Mouse (Mus musculus) ES-CJ7 (cell line): ENCODE results near the gene Retreg1.

ENCODE experiments used
- DNase-seq: peaks from one replicate; pipeline ENCODE4 v3.0.0; 2011; ENCODE audit warnings: low read depth, low spot score

The Retreg1 gene

GRCm38 (mm10) chr15:25880192-25880591, 37.2 kb downstream of the Retreg1 start:
- no peak for DNase-seq

- DNase-seq = peak; percentile 25
Observed at GRCm38 (mm10) chr15:25882002-25882401, 39.0 kb downstream of the Retreg1 start.

DNA sequence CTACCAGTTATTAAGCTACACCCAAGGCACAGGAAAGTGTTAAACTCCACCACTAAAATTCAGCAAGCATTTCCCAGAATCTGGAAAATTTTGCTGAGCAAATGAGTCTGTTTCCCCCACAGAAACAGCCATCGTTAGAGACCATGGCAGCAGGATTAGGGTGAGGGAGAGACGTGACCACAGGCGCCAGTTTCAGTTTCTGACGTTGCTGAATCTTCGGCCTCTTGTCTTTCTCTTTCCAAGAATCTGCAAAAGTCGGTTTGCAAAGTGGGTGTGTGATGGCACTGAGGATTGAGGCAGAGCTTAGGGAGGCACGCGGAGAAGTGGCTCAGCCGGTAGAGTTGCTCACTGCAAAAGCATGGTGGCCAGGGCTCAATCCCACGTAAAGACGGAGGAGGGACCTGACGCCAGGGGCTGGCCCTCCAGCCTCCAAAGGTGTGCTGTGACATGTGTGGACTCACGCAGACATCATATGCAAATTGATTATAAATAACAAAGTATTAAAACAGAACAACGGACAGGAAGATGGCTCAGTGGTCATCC, 41.5 kb downstream of the Retreg1 start:
- no peak for DNase-seq

GRCm38 (mm10) chr15:25886581-25887011, 43.6 kb downstream of the Retreg1 start:
- DNase-seq = no peak

DNA sequence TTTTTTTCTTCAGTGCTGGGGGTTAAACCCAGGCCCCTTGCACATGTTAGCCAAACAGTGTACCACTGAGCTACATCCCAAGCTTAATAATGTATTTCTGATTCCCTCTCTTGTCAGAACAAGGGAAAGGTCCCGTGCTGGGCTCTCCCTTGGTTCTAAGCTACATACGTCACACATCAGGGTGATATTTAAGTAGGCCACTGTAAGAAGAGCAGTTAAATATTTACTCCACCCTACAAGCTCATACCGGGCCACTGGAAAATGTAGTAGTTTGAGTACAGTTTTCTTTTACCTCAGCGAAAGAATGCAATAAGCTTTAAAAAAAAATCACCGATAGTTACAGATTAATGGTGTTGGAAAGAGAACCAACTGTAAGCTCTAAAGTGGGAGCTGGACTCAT, 46.9 kb downstream of the Retreg1 start:
- DNase-seq = no peak

- DNase-seq = no peak
Observed at GRCm38 (mm10) chr15:25891556-25891955, 48.6 kb downstream of the Retreg1 start.

DNA sequence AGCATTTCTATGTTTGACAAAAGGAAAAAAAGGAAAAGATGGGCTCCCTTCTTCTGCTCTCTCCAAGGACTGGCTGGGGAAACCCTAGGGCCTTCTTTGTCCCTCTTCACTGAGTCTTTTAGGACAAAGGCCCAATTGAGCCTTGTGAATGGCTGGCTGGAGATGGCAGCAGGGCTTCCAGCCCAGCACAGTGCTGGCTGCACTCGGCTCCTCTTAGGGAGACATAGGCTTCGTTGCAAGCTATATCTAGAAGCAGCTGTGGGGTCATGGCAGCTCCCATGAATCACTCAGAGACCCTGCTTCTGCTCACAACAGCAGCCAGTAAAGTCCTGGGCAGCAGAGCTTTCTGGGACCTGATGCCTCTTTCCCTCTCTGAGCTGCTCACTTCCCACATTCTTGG, 50.3 kb downstream of the Retreg1 start:
- no peak for DNase-seq

DNA sequence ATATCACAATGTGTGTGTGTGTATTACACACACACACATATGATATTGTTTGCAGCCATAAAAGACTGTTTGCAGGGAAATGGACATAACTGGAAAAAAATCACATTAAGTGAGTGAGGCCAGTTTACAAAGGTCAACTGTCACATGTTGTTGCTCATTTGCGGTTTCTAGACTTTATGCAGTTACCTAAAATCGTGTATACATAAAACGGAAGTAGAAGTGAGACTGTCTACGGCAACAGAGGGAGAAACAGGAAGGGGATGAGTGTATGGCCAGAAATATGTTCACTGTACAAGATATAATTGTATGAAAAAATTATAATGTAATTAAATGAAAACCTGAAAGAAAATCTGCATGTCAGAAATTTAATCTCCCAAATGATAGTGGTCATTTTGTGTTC, 53.8 kb downstream of the Retreg1 start:
- DNase-seq = no peak

GRCm38 (mm10) chr15:25897617-25898016, 54.6 kb downstream of the Retreg1 start:
- DNase-seq = no peak

DNA sequence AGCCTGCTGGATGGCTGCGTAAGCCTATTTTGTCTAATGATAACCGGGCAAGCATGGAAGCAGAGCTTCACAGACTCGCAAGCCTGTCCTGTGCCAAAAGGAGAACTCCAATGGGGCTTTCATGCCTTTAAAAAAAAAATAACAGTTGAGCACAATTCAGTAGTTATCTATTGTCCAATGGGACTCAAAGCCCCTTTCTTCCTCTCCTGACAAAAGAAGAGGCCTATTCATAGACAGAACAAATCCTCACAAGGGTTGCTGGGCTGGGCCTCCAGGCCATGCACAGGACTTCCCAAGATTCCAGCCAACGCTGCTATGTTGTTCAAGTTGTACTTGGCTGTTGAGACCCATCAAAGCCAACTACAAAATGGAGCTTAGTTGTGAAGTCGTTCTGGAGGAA, 56.0 kb downstream of the Retreg1 start:
- DNase-seq = no peak

GRCm38 (mm10) chr15:25900540-25900939, 57.6 kb downstream of the Retreg1 start:
- DNase-seq = peak; percentile 79

DNA sequence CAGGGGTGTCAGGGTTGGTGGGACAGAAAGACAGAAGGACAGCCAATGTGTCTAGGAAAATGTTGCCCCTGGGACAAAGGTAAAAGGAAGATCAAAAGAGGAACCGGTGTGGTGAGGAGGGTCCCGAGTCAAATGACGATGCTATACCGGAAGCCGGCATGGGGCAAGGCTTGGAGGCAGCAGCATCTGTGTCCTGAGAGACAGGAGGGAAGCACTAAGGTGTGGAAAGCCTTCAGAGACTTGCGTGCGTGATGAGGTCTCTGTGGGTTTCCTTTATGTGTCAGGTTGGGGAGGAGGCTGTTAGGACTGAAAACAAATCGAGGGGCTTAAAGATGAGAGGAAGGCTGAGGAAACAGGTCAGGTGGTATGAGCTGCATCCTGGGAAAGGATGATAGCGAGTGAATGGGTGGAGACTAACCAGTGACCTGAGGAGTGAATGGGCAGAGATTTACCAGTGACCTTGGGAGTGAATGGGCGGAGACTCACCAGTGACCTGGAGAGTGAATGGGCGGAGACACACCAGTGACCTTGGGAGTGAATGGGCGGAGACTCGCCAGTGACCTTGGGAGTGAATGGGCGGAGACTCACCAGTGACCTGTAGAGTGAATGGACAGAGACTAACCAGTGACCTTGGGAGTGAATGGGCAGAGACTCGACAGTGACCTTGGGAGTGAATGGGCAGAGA, 60.1 kb downstream of the Retreg1 start:
- DNase-seq = peak; percentile 89

- DNase-seq = no peak
Observed at GRCm38 (mm10) chr15:25904435-25905021, 61.5 kb downstream of the Retreg1 start.

DNA sequence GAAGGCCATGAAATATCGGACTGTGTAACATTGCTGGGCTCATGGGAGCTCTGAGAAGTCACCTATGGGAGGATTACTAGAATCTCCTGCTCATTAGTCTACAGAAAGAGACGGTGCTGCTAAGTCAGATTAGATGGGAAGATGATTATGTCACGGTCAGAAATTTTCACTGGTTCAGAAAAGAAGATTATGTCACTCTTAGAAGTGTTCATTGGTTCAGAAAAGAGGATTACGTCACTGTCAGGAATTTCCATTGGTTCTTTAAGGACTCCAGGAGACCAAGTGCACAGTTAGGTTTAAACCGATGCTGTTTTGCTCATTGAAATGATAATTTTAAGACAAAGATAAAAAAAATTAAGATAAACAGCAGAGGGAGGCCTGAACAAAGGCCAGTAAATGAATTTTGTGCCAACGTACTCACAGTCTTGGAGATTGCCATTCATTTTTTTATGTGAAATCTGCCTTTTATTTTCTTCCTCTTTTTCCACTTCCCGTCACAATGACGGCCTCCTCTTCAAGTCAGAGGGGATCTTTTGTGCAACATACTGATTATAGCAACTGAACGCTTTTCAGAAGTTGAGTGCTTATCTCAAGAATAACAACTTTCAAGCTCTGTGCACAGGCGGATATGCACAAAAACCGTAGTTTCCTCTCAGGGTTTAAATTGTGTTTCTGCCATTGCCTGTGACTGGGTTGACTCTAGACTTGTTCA, 67.0 kb downstream of the Retreg1 start:
- no peak for DNase-seq

DNA sequence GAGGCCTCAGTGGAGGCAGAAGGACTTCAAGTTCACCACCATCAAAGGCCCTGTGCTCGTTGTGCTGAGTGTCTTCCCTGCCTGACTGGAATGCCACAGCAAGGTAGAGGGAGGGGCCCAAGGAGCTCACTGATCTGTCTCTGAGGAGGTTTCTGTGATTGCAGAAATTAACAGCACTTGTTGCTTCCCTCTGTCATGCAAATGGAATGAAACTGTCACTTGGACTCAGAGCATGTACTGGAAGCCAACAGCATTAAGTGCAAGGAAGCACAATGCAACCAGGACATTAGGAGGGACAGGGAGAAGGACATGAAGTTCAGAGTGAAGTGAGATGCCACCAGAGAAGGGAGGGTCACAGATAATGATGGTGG, 67.5 kb downstream of the Retreg1 start:
- peak; percentile 60 for DNase-seq

DNA sequence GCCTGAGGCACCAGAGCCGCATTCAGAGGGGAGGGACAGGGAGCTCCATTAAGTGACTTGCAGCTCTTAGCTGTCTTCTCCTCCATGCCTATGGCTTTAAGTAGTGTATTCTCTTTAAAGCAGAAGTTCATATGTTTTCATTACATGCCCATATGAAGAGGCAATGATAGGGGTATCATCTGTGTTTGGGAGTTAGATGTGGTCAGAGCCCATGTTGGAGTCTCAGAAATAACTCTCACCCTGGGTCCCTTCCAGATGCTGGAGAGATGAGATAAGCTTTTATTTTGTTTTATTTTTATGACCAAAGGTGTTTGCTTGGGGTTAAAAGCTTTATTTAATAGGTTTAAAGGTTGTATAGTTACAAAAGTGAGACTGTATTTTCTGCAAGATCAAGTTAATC, 67.9 kb downstream of the Retreg1 start:
- DNase-seq = no peak

DNA sequence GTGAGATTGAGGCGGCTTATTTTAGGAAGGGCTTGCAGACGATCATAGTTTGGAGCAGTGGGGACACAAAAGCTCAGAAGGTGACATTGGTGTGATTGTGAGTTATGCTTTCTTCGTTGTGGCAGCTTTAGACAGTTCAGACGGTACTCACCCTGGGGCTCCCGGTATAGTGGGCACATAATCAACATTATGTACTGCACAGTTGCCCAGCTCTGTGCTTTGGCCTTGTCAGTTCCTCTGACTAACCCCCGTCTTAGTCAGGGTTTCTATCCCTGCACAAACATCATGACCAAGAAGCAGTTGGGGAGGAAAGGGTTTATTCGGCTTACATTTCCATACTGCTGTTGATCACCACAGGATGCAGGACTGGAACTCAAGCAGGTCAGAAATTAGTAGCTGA, 69.9 kb downstream of the Retreg1 start:
- no peak for DNase-seq

DNA sequence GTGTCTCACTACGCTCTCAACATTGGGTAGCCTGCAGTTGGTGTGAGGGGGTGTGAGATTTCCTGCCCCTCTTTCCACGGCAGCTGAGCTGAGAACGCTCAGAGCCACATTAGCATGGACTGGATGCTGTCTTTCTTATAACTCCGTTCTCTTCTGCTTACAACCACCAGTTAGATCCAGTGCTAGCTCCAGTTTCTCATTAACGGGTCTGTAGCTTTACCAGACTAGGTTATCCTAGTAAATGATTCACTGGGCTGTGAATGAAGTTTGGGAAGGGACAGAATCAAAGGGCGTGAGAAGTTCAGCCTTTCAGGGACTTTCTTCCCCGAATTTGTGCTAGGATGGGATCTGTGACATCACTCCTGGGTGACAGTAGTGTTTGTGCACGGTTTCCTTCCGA, 70.7 kb downstream of the Retreg1 start:
- DNase-seq = no peak

- DNase-seq = no peak
Observed at GRCm38 (mm10) chr15:25914160-25914559, 71.2 kb downstream of the Retreg1 start.

- DNase-seq = no peak
Observed at GRCm38 (mm10) chr15:25915013-25915412, 72.0 kb downstream of the Retreg1 start.

DNA sequence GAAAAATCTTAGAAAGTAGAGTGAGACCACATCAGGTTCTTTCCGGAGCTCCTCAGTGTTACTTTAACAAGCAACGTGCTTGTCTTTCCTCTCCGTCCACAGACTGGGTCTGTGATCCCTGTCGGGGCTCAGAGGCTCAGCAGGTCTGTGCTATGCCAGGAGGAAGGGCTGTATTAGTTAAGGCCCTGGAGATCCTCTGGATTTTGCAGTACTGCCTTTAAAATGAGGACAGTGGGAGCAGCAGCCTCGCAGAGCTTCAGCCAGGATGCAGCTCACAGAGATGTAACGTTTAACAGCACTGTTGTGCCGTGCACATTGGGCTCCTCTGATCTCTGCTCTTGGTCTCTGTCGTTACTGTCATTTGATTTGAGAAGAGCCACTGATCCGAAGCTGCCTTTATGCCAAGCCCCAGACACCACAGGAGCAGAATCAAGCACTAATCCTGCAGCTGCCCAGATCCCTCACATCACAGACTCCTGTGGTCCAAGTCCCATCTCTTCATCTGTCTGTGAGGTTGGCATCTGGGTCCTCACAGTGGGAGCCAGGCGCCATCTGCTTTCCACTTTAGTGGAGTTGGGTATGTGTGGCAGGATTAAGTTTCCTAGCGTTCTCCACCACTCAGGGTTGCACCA, 72.7 kb downstream of the Retreg1 start:
- no peak for DNase-seq

DNA sequence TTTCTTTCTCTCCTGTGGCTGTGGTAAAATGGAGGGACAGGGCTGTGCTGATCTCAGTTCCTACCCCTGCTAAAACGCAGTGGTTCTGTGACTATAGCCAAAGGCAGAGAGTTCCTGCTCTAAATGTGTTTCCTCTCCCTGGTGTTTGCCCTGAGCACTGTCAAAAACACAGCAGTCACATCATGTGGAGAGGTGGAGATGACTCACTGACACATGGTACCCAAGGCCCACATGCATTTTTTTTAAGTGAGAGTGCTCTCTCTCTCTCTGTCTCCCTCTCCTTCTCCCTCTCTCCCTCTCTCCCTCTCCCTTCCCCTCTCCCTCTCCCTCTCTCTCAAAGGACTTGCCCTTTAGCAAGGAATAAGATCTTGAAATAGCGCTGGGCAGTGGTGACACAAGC, 73.3 kb downstream of the Retreg1 start:
- DNase-seq = no peak
